In the genomic region with DNA sequence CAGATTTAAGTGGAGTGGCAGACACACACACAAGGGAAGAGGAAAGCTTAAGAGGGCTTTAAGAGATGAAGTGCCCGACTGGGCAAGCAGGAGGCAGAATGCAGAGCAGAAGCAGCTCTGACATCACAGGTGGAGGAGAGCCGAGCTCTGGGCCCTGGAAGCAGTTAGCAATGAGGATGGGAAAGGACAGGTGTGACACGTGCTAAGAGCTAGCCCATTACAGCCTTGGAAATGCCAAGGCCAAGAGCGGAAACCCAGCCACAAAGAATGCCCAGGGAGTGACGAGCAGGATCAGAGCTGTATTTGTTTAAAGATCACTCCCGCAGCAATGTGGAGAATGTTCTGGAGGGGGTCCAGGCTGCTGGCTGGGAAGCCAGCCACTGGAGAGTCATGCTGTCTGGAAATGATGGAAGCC, we compare ENCODE assay signal across 8 mouse cellular contexts. TPM values are rescaled to one million over a fixed set of nuclear protein-coding genes. Genes with fewer than 3 reads are reported as not detected.
DNase-seq lines count a peak whose midpoint lies in the region; ATAC-seq and TF ChIP-seq lines count a peak whose summit lies in the region.

No protein-coding gene starts in this region.

- CTCF ChIA-PET in Patski (lab: Charles Lee): interaction anchor here (2.0 kb wide), 1 partner anchor 36 kb away, joined by 4 read pairs; no protein-coding TSS in a partner anchor

- peak; percentile 89 for ATAC-seq in Patski
- no peak; the same call in 1 of the 2 replicates for ATAC-seq in hindbrain, embryonic 11.5 days (ENCODE audit: low FRiP score)
- ATAC-seq in erythroid progenitor cell, adult 5-6 weeks (replicated peaks; ENCODE audit: low FRiP score, poor library complexity, severe bottlenecking): no peak

- H3K4me1 ChIP-seq in hindbrain, embryonic 11.5 days (replicated peaks; ENCODE audit: control insufficient read depth, insufficient read depth, low read length): peaks cover 9% of the 10 kb centered on the region
- H3K4me1 ChIP-seq in small intestine, adult 2 months (ENCODE audit: control insufficient read depth, insufficient read depth, insufficient read length, low read length): peaks cover 37% of the 10 kb centered on the region

- H3K9me3 ChIP-seq in hindbrain, embryonic 11.5 days (ENCODE audit: control insufficient read depth, low read length): no peaks in the 10 kb centered on the region

- no peak for TF ChIP-seq CTCF in Patski (IDR thresholded peaks at IDR 0.05)
- no peak for TF ChIP-seq CTCF in small intestine, adult 2 months (IDR thresholded peaks at IDR 0.05; ENCODE audit: extremely low read depth, insufficient read length, insufficient replicate concordance, low read depth, low read length)

- no peak overlapping the region for H3K9ac ChIP-seq in hindbrain, embryonic 11.5 days (ENCODE audit: low read depth, low read length)

- H3K4me2 ChIP-seq in hindbrain, embryonic 11.5 days (replicated peaks; ENCODE audit: low read depth, low read length): peak overlapping the region; percentile 22; the same call in 1 of the 2 replicates

- H3K36me3 ChIP-seq in hindbrain, embryonic 11.5 days (ENCODE audit: control insufficient read depth, insufficient read depth, low read length): no peaks in the 10 kb centered on the region
- no peaks in the 10 kb centered on the region for H3K36me3 ChIP-seq in small intestine, adult 2 months (ENCODE audit: control insufficient read depth, insufficient read depth, low read length)

- in situ Hi-C loops in Patski (cut with MboI; ENCODE audit: low pct_unique_long_range_greater_than_20kb): loop anchor here (5.0 to 25.0 kb wide), 2 partner anchors 38 to 1808 kb away; a partner anchor contains a TSS

- H3K4me3 ChIP-seq in hindbrain, embryonic 11.5 days (ENCODE audit: low read depth, low read length): no peak overlapping the region
- H3K4me3 ChIP-seq in small intestine, adult 2 months (ENCODE audit: low read depth, low read length): no peak overlapping the region

- DNase-seq in Patski (ENCODE audit: low read depth, low spot score): peak; percentile 90
- DNase-seq in cerebellum, adult 11 months: peak; percentile 62
- peak; percentile 52 to 61 for DNase-seq in frontal cortex, postnatal 14 days (ENCODE audit: low spot score in 2 of 2)
- no peak for DNase-seq in hindbrain, embryonic 11.5 days (ENCODE audit: low spot score)
- peak; percentile 79 to 91 for DNase-seq in layer of hippocampus, postnatal 14 days (ENCODE audit: low spot score in 2 of 2)
- DNase-seq in lung, postnatal 14 days: peak; percentile 87

- no peak overlapping the region for H3K27ac ChIP-seq in hindbrain, embryonic 11.5 days (ENCODE audit: low read depth, low read length)
- H3K27ac ChIP-seq in small intestine, adult 2 months (ENCODE audit: insufficient read depth, low read depth, low read length): peak overlapping the region; percentile 22

- POLR2A ChIA-PET in Patski (lab: Charles Lee): interaction anchor here (0.7 to 1.1 kb wide), 2 partner anchors 81 to 1283 kb away, joined by 3 to 4 read pairs; no protein-coding TSS in a partner anchor

- 35% methylated on average over 6 of the region's 6 CpGs for WGBS in hindbrain, embryonic 11.5 days
- WGBS in small intestine, adult 2 months: 12% methylated on average over 6 of the region's 6 CpGs

- no peak for TF ChIP-seq POLR2A in small intestine, adult 2 months (IDR thresholded peaks at IDR 0.05; ENCODE audit: low read depth, low read length)

- no peaks in the 10 kb centered on the region for H3K27me3 ChIP-seq in Patski
- H3K27me3 ChIP-seq in hindbrain, embryonic 11.5 days (ENCODE audit: control insufficient read depth, insufficient read depth, low read length): no peaks in the 10 kb centered on the region
- H3K27me3 ChIP-seq in small intestine, adult 2 months (ENCODE audit: control insufficient read depth, insufficient read depth, low read length): no peaks in the 10 kb centered on the region

RNA-seq across cellular contexts. Expression of a gene that starts 15.3 kb away (rescaled TPM):
- 66.4 TPM for polyA plus RNA-seq in Patski (2021)
- polyA plus RNA-seq in hindbrain, embryonic 11.5 days (2014; fragmentation: Nextera tagmentation; extraction: Ambion mirVana): 106 and 116 TPM in 2 replicates
- 10 to 100 TPM; 64.2 to 68.1 TPM for total RNA-seq in layer of hippocampus, postnatal 14 days (2021)
- polyA plus RNA-seq in small intestine, adult 2 months (2012; rRNA removed): 11.3 and 26.5 TPM in 2 replicates
- 17.7 and 24.7 TPM in 2 replicates for total RNA-seq in erythroid progenitor cell, adult 5-6 weeks (2015; ENCODE audit: low replicate concordance)
- total RNA-seq in erythroid progenitor cell, adult 5-6 weeks (2017; ENCODE audit: low replicate concordance): 10.4 and 24.8 TPM in 2 replicates

RNA-seq across cellular contexts. Expression of a gene that starts 38.3 kb away (rescaled TPM):
- polyA plus RNA-seq in Patski (2021): 153 TPM
- polyA plus RNA-seq in hindbrain, embryonic 11.5 days (2014; fragmentation: Nextera tagmentation; extraction: Ambion mirVana): 93.3 and 95.7 TPM in 2 replicates
- 10 to 100 TPM; 43.2 to 48.9 TPM for total RNA-seq in layer of hippocampus, postnatal 14 days (2021)
- 9.6 and 20.5 TPM in 2 replicates for polyA plus RNA-seq in small intestine, adult 2 months (2012; rRNA removed)
- total RNA-seq in erythroid progenitor cell, adult 5-6 weeks (2015; ENCODE audit: low replicate concordance): 70.0 and 132 TPM in 2 replicates
- 78.2 and 81.5 TPM in 2 replicates for total RNA-seq in erythroid progenitor cell, adult 5-6 weeks (2017; ENCODE audit: low replicate concordance)
